Mouse (Mus musculus) urinary bladder, postnatal 25 days (tissue): ENCODE measurements around the gene Gm884.
A peak's percentile ranks its signal among the peaks of the same experiment; 100 is the strongest.
"Not testable (repeated sequence)": the region's sequence is repeated elsewhere in the genome, so short reads cannot be mapped to it uniquely, and the experiment has no call there.

Experiments used
- DNase-seq: peaks from one replicate; pipeline ENCODE4 v3.0.0; 2022; ENCODE audit warnings: low spot score

Gm884 gene

DNA sequence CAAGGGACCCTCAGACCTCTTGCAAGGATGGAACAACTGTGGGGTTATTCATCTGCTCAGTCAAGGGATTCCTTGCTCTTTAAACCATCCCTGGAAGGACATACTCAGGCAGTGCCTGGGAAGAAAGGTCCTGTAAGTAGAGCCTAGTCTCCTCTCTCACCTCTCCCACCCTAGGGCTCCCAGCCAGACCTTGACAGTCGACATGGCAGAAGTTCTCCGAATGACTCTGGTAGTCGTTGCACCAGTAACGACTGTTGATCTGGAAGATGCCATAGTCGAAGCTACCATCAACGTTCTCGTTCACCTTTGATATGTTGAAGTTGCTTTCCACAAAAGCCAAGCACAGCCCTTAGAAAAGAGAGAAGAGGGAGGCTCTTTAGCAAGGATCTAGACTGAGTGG, 13.9 kb upstream of the Gm884 start:
- DNase-seq = no peak

DNA sequence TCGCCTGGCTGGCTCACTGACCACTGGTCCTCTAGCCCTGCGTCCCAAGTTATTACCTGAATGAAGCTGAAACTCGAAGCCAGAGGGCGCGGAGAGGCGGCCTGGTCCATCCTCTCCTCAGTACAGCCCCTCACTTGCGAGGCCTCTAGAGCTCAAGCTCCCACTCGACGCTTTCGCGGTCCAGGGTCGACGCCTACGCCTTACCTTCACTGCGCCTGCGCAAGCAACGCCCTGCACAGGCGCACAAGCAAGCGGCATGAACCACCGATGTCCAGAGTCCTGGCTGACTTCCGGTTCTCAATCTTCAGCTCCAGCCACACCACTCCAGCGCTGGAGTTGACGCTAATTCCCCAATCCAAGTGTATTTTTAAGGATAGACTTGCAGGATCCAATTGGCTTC, 6.5 kb upstream of the Gm884 start:
- DNase-seq = no peak

DNA sequence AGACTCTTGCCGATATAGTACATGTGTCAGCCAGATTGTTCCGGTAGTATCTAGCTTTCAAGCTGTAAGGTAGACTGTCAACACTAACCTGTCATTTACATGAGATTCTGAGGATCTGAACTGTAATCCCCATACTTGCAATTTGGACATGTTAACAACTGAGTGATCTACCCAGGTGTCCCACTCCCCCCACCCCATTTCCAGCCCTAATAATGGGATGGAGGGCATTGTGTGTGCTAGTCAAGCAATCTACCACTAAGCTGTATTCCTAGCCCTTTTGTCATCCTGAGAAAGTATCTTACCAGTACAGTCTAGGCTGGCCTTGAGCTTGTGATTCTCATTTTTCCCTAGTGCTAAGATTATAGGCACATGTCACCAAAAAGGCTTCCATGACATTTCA, 10.2 kb downstream of the Gm884 start:
- no peak for DNase-seq

DNA sequence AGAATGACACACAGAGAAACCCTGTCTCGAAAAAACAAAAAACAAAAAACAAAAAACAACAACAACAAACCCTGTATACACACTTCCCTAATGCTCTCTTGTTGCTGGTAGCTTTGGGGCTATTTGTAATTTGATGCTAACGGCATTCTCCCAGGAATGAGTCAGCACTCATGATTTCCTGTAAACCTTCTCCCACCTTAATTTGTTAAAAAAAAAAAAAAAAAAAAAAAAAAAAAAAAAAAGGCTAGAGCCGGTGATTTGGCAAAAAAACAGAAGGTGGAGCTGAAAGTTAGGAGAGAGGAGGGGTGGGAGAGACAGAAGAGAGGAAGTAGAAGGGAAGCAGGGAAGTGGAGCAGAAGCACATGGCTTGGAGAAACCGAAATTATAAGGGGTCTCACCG, 14.3 kb downstream of the Gm884 start:
- no peak for DNase-seq

DNA sequence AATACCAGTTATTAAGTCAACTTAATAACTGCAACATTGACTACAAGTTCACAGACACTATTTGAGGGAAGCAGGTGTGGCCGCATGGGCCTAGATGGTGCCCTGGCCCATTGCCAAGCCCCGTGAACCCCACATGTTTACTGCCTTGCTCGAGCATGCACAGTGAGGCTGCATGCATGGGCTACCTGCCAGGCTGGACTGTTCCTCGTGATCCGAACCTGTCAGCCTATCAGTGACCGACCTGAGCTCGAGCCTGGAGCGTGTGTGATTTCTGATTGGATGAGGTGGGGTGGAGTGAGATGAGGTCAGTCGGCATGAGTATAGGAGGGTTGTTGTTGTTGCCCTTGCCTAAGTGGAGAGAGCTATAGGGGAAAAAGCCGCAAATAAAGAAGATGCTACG, 42.6 kb downstream of the Gm884 start:
- DNase-seq = no peak

DNA sequence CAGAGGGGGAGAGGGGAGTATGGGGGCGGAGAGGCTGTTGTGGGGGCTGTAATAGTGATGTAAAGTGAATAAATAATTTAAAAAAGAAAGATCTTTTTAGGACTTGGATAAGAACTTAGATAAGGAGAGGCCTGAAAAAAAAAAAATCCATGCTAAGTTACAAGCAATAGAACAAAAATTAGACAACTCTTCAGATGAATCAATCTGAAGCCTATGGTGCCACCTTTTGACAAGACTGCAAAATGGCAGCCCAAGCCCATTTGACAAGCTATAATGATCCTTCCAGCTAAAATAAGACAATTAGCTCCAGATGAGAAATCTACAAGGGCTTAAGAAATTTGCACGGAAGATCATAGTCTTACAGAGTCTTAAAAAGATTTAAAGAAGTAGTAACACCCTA, 64.9 kb downstream of the Gm884 start:
- DNase-seq = peak; percentile 8

DNA sequence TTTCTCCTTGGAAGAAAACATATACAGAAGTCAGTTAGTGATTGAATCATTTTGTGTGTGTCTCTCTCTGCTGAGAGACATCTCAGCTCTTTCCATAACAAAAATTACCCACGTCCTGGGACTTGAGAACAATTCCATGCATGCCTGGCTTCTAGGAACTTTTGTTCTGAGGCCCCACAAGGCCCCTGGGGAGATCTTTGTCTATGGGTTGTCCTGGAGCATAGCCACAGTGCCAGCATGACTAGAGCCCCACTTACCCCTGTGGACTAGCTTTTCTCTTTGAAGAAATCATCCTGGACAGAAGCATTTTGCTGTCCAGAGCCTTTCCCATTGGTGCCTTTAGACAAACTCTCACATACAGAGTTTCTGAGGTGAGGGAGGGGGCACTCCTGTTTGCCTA, 86.0 kb downstream of the Gm884 start:
- not testable (repeated sequence) for DNase-seq

DNA sequence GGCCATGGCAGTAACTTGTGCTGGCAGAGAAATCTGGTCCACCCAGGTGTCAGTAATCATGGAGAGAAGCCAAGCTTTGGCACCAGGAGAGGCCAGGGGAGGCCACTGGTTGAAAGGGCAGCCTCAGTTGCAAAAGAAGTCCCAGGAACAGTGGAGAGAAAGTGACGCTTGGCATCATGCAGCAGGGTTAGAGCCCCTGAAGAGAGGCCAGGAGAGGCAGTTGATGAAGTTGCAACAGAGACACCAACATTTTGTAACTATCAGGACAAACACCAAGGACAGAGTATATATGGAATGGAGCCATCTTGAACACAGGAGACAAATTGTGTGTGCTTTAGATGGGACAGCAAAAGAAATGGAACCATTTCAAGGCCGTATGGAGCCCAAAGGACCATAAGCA, 108.8 kb downstream of the Gm884 start:
- no peak for DNase-seq

DNA sequence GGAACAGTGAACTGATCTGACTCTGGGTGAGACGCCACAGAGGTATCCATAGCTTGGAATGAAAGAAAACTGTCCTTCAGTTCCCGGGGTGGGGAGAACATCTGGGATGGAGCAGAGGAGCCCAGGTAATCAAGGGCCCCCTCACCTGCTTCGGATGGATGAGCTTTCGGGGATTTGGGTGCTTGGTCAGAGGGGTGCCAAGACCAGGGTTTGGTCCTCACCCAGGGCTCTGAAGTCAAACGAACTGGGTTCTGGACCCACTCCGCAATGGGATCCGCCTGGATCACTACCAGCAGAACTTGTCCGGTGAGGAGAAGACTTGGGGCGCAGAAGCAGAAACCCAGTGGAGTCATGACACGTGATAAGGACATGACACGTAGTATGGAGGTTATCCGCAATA, 116.4 kb downstream of the Gm884 start, which contains the start of gene Lrrc37a:
Gene Lrrc37a (minus strand): TSS at position 101 of the 400 bp plus-strand sequence.
- DNase-seq = no peak
